Mouse (Mus musculus) limb, embryonic 10.5 days (tissue): ENCODE measurements around the gene Hmgb1. TPM values are rescaled to one million over a fixed set of nuclear protein-coding genes. Genes with fewer than 3 reads are reported as not detected.

Source experiments
- DNase-seq: peaks from one replicate; pipeline ENCODE4 v3.0.0-alpha.2; 2017; ENCODE audit warnings: low spot score
- H3K27ac ChIP-seq: fragments of 300-500 bp; sonication (generic); 2 replicates; pipeline ENCODE4 v1.5.1; 2016; ENCODE audit warnings: mild to moderate bottlenecking
- H3K27me3 ChIP-seq: fragments of 300-500 bp; sonication (generic); 2 replicates; pipeline ENCODE4 v1.6.1; 2016; ENCODE audit warnings: low read depth, mild to moderate bottlenecking; ENCODE audit not compliant: poor library complexity, severe bottlenecking
- H3K36me3 ChIP-seq: fragments of 300-500 bp; sonication (generic); 2 replicates; pipeline ENCODE4 v1.6.1; 2016; ENCODE audit warnings: mild to moderate bottlenecking, moderate library complexity
- H3K4me1 ChIP-seq: fragments of 300-500 bp; sonication (generic); 2 replicates; pipeline ENCODE4 v1.6.1; 2016
- H3K4me3 ChIP-seq: fragments of 300-500 bp; sonication (generic); 2 replicates; pipeline ENCODE4 v1.5.1; 2016; ENCODE audit warnings: mild to moderate bottlenecking, moderate library complexity
- H3K9me3 ChIP-seq: fragments of 300-500 bp; sonication (generic); replicated peaks from 2 replicates; pipeline ENCODE4 v1.6.1; 2016; ENCODE audit warnings: mild to moderate bottlenecking
- WGBS: fragments of 180-500 bp; shearing (Covaris S2); methylation state at CpG from one replicate; pipeline ENCODE4 v1.1.7; 2016; 5-methylcytosine and 5-hydroxymethylcytosine counted together
- polyA plus RNA-seq: library from polyadenylated mRNA; unstranded; fragments of >200 nt; fragmentation: Nextera tagmentation; extraction: Ambion mirVana; gene quantifications from 2 replicates; pipeline ENCODE4 v1.2.1, GENCODE M21; 2016

Hmgb1 gene
- polyA plus RNA-seq, 1 experiment from 2014 or later, result 1,835 TPM

DNA sequence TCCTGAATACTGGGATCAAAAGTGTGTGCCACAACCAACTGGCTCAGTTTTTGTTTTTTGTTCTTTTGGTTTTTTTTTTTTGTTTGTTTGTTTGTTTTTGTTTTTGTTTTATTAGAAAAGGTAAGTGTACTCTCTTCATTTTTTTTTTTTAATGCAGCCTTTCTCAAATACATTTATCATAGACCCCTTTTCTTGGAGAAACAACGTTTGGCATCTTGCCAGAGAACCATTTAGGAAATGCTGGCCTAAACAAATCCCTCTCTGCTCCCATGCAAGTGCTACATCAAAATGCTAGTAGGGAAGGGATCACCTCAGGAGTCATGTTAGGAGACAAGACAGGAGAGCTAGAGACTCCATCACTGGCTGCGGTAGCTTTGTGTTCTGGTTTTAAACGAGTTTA lies 76.7 kb downstream of the Hmgb1 start:
- DNase-seq, result no peak
- Histone ChIP-seq H3K27ac (no peak overlapping the region), H3K4me1 (no peaks in the 10 kb centered on the region), H3K27me3 (no peaks in the 10 kb centered on the region), H3K36me3 (no peaks in the 10 kb centered on the region), H3K4me3 (no peak overlapping the region), H3K9me3 (no peaks in the 10 kb centered on the region)
- 79% methylated on average over 3 of the region's 3 CpGs for WGBS

DNA sequence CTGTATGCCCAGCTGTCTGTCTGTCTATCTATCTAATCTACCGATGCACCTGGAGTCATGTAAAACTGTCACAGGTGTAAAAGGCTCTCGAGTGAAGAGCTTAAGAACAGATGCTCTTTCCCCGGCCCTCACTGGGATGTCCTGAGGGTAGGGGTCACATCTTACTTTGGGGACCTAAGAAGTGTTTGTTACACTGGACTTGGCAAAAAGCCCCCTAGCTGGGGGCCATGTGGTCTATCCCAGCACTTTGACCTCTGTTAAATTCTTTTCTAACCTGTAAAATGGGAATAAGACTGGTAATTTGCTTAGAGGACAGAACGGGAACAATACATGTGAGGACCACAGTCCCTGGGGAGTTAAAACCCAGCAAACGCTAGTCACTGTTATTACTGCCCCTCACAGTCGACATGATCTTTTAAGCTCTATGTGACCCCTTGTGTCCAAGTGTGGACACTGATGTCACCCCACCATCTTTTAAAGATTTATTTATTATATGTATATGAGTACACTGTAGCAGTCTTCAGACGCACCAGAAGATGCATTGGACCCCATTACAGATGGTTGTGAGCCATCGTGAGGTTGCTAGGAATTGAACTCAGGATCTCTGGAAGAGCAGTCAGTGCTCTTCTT lies 80.1 kb downstream of the Hmgb1 start:
- Histone ChIP-seq H3K36me3 (no peaks in the 10 kb centered on the region), H3K27ac (no peak overlapping the region), H3K9me3 (no peaks in the 10 kb centered on the region), H3K27me3 (no peaks in the 10 kb centered on the region), H3K4me3 (no peak overlapping the region), H3K4me1 (no peaks in the 10 kb centered on the region)
- no peak for DNase-seq
- 90% methylated on average over 8 of the region's 8 CpGs for WGBS

GRCm38 (mm10) chr5:149101869-149102268 lies 82.4 kb downstream of the Hmgb1 start:
- 82% methylated on average over 6 of the region's 6 CpGs for WGBS

DNA sequence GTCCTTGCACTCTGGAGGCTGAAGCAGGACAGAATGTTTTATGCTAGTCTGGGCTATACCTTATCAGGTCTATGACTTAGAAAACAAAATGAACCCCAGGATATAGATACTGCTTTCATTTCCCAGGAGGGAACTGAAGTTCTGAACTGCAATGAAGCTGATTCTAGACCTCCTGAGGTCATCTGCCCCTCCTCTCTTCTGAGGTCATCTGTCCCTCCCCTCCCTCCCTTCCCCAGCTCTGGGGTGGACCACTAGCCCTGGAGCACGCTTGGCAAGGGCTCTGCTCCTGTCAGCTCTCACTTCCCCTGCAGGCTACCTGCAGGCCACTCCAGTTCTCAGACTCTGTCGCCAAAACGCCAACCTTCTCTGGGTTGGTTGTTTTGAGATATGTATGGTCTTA lies 84.2 kb downstream of the Hmgb1 start:
- Histone ChIP-seq H3K27me3 (no peaks in the 10 kb centered on the region), H3K4me3 (no peak overlapping the region), H3K4me1 (0 out of 2 replicates have a peak, but pooled peaks cover 6% of the 10 kb centered on the region), H3K36me3 (no peaks in the 10 kb centered on the region), H3K9me3 (no peaks in the 10 kb centered on the region), H3K27ac (no peak overlapping the region)
- no peak for DNase-seq
- WGBS, result 69% methylated on average over 3 of the region's 3 CpGs

More at GRCm38 (mm10) chr5:149101869-149102268, 82.4 kb downstream of the Hmgb1 start:
- DNase-seq, result no peak
- Histone ChIP-seq H3K9me3 (no peaks in the 10 kb centered on the region), H3K27ac (no peak overlapping the region), H3K4me1 (no peaks in the 10 kb centered on the region), H3K4me3 (no peak overlapping the region), H3K36me3 (no peaks in the 10 kb centered on the region), H3K27me3 (no peaks in the 10 kb centered on the region)

DNA sequence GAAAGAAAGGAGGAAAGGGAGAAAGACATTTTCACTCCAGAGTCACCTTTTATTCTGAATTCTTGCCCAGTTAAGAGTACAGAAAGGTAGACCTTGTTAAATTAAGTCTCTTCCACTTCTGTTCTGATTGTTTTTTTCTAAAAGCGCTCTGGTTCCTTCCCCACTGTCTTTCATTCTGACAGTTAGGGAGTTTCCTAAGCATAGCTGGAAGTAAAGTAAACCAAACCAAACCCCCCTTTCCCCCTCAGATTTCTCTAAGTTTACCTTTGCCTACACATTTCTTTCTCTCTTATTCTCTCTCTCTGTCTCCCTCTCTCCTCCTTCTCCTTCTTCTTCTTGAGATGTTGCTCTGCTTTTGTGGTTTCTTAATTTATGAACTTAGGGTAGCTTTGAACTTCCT lies 85.3 kb downstream of the Hmgb1 start:
- no peak overlapping the region for H3K4me3 ChIP-seq
- H3K9me3 ChIP-seq, result no peaks in the 10 kb centered on the region
- no peaks in the 10 kb centered on the region for H3K36me3 ChIP-seq
- no peaks in the 10 kb centered on the region for H3K27me3 ChIP-seq
- 0 out of 2 replicates have a peak, but pooled peaks cover 6% of the 10 kb centered on the region for H3K4me1 ChIP-seq
- H3K27ac ChIP-seq, result no peak overlapping the region
- DNase-seq, result no peak
- 89% methylated on average over 1 of the region's 1 CpGs for WGBS

DNA sequence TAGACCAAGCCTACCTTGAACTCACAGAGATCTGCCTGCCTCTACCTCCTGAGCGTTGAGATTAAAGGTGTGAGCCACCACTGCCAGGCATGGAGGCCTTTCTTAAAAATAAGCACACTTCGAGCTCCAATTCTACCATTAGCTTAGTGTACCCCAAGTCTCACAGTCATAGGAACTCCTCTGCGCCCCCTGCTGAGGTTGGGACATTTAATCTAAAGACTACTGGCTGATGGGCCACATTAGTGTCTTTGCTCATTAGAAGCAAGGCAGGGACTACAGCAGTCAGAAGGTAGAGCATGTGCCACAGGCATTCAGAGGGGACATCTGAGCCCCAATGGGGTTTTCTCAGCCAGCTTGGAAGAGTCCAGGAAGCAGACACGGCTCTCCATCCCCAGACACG lies 86.4 kb downstream of the Hmgb1 start:
- Histone ChIP-seq H3K4me1 (0 out of 2 replicates have a peak, but pooled peaks cover 6% of the 10 kb centered on the region), H3K27me3 (no peaks in the 10 kb centered on the region), H3K9me3 (no peaks in the 10 kb centered on the region), H3K36me3 (no peaks in the 10 kb centered on the region), H3K27ac (no peak overlapping the region), H3K4me3 (no peak overlapping the region)
- no peak for DNase-seq
- 88% methylated on average over 5 of the region's 5 CpGs for WGBS

GRCm38 (mm10) chr5:149096284-149096683 lies 88.0 kb downstream of the Hmgb1 start:
- WGBS, result 60% methylated on average over 11 of the region's 11 CpGs
- DNase-seq, result no peak
- H3K27ac ChIP-seq, result no peak overlapping the region
- H3K4me3 ChIP-seq, result no peak overlapping the region
- no peaks in the 10 kb centered on the region for H3K36me3 ChIP-seq
- 0 out of 2 replicates have a peak, but pooled peaks cover 6% of the 10 kb centered on the region for H3K4me1 ChIP-seq
- no peaks in the 10 kb centered on the region for H3K9me3 ChIP-seq
- H3K27me3 ChIP-seq, result no peaks in the 10 kb centered on the region

GRCm38 (mm10) chr5:149092926-149093325 lies 91.4 kb downstream of the Hmgb1 start:
- 91% methylated on average over 5 of the region's 5 CpGs for WGBS
- DNase-seq, result no peak

DNA sequence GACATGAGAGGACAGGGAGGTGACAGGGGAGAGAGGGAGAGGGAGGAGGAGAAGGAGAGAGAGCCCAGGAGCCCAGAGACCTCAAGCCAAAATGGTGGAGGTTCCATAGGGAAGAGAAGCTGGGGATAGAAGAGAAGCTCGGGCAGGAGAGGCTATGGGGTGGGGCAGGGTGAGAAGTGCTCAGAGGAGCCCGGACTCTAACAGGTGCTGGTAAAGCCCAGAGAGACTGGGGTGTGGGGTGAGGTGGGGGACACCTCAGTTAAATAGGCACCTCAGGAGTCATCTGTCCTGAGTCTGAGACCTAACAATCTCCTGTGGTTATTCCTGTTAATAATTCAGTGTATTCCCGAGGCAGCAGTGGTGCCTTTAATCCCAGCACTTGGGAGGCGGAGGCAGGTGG lies 91.8 kb downstream of the Hmgb1 start:
- no peaks in the 10 kb centered on the region for H3K9me3 ChIP-seq
- DNase-seq, result no peak
- no peak overlapping the region for H3K27ac ChIP-seq
- WGBS, result 88% methylated on average over 4 of the region's 4 CpGs
- no peak overlapping the region for H3K4me3 ChIP-seq
- 0 out of 2 replicates have a peak, but pooled peaks cover 6% of the 10 kb centered on the region for H3K4me1 ChIP-seq
- no peaks in the 10 kb centered on the region for H3K36me3 ChIP-seq
- no peaks in the 10 kb centered on the region for H3K27me3 ChIP-seq

More at GRCm38 (mm10) chr5:149092926-149093325, 91.4 kb downstream of the Hmgb1 start:
- H3K36me3 ChIP-seq, result no peaks in the 10 kb centered on the region
- H3K4me3 ChIP-seq, result no peak overlapping the region
- no peak overlapping the region for H3K27ac ChIP-seq
- no peaks in the 10 kb centered on the region for H3K27me3 ChIP-seq
- H3K4me1 ChIP-seq, result 0 out of 2 replicates have a peak, but pooled peaks cover 6% of the 10 kb centered on the region
- H3K9me3 ChIP-seq, result no peaks in the 10 kb centered on the region

- Histone ChIP-seq H3K4me1 (0 out of 2 replicates have a peak, but pooled peaks cover 4% of the 10 kb centered on the region), H3K27ac (no peak overlapping the region), H3K36me3 (no peaks in the 10 kb centered on the region), H3K27me3 (no peaks in the 10 kb centered on the region), H3K9me3 (no peaks in the 10 kb centered on the region), H3K4me3 (no peak overlapping the region)
- WGBS, result 91% methylated on average over 14 of the region's 14 CpGs
- DNase-seq, result no peak
These were observed 93.0 kb downstream of the Hmgb1 start for GRCm38 (mm10) chr5:149091256-149091655.

GRCm38 (mm10) chr5:149089860-149090259 lies 94.4 kb downstream of the Hmgb1 start:
- no peaks in the 10 kb centered on the region for H3K4me1 ChIP-seq

GRCm38 (mm10) chr5:149089456-149089855 lies 94.8 kb downstream of the Hmgb1 start:
- WGBS, result 93% methylated on average over 5 of the region's 5 CpGs
- Histone ChIP-seq H3K27me3 (no peaks in the 10 kb centered on the region), H3K36me3 (no peaks in the 10 kb centered on the region), H3K4me1 (no peaks in the 10 kb centered on the region), H3K4me3 (no peak overlapping the region), H3K9me3 (no peaks in the 10 kb centered on the region), H3K27ac (no peak overlapping the region)
- DNase-seq, result no peak

More at GRCm38 (mm10) chr5:149089860-149090259, 94.4 kb downstream of the Hmgb1 start:
- Histone ChIP-seq H3K27ac (no peak overlapping the region), H3K4me3 (no peak overlapping the region), H3K36me3 (no peaks in the 10 kb centered on the region), H3K9me3 (no peaks in the 10 kb centered on the region), H3K27me3 (no peaks in the 10 kb centered on the region)
- WGBS, result 84% methylated on average over 2 of the region's 2 CpGs
- DNase-seq, result no peak

GRCm38 (mm10) chr5:149088891-149089290 lies 95.4 kb downstream of the Hmgb1 start:
- WGBS, result 86% methylated on average over 6 of the region's 6 CpGs
- Histone ChIP-seq H3K9me3 (no peaks in the 10 kb centered on the region), H3K4me3 (no peak overlapping the region), H3K27me3 (no peaks in the 10 kb centered on the region), H3K36me3 (no peaks in the 10 kb centered on the region), H3K27ac (no peak overlapping the region), H3K4me1 (no peaks in the 10 kb centered on the region)
- no peak for DNase-seq

GRCm38 (mm10) chr5:149088149-149088548 lies 96.1 kb downstream of the Hmgb1 start:
- WGBS, result 79% methylated on average over 3 of the region's 3 CpGs
- Histone ChIP-seq H3K4me3 (no peak overlapping the region), H3K27me3 (no peaks in the 10 kb centered on the region), H3K27ac (no peak overlapping the region), H3K9me3 (no peaks in the 10 kb centered on the region), H3K36me3 (no peaks in the 10 kb centered on the region), H3K4me1 (no peaks in the 10 kb centered on the region)
- DNase-seq, result no peak
